Mouse (Mus musculus) heart, embryonic 15.5 days (tissue): ENCODE results near the gene Smim14. TPM values are rescaled to one million over a fixed set of nuclear protein-coding genes. Genes with fewer than 3 reads are reported as not detected.
A peak's percentile ranks its signal among the peaks of the same experiment; 100 is the strongest.
"Not testable (repeated sequence)": the region's sequence is repeated elsewhere in the genome, so short reads cannot be mapped to it uniquely, and the experiment has no call there.

Experiments
- ATAC-seq: fragments of 200-750 bp; cut with Nextera tagmentation; replicated peaks from 2 replicates; pipeline ENCODE4 v1.8.0; 2017; ENCODE audit warnings: low read depth, moderate TSS enrichment; ENCODE audit not compliant: insufficient number of reproducible peaks, insufficient read depth, low FRiP score
- H3K27ac ChIP-seq: fragments of 300-500 bp; sonication (generic); 2 replicates; pipeline ENCODE4 v1.5.1; 2015; ENCODE audit warnings: mild to moderate bottlenecking, inconsistent platforms
- H3K27me3 ChIP-seq: fragments of 300-500 bp; sonication (generic); 2 replicates; pipeline ENCODE4 v1.6.1; 2015; ENCODE audit warnings: inconsistent platforms
- H3K36me3 ChIP-seq: fragments of 300-500 bp; sonication (generic); 2 replicates; pipeline ENCODE4 v1.6.1; 2015; ENCODE audit warnings: mild to moderate bottlenecking, inconsistent platforms
- H3K4me1 ChIP-seq: fragments of 300-500 bp; sonication (generic); replicated peaks from 2 replicates; pipeline ENCODE4 v1.6.1; 2015; ENCODE audit warnings: inconsistent platforms
- H3K4me2 ChIP-seq: fragments of 300-500 bp; sonication (generic); 2 replicates; pipeline ENCODE4 v1.6.1; 2015; ENCODE audit warnings: inconsistent platforms, mild to moderate bottlenecking, moderate library complexity
- H3K4me3 ChIP-seq: fragments of 300-500 bp; sonication (generic); 2 replicates; pipeline ENCODE4 v1.5.1; 2015; ENCODE audit warnings: mild to moderate bottlenecking, inconsistent platforms
- H3K9ac ChIP-seq: fragments of 300-500 bp; sonication (generic); 2 replicates; pipeline ENCODE4 v1.6.1; 2015; ENCODE audit warnings: mild to moderate bottlenecking, inconsistent platforms
- H3K9me3 ChIP-seq: fragments of 300-500 bp; sonication (generic); replicated peaks from 2 replicates; pipeline ENCODE4 v1.6.1; 2016; ENCODE audit warnings: inconsistent platforms
- WGBS: fragments of 180-500 bp; shearing (Covaris S2); methylation state at CpG from one replicate; pipeline ENCODE4 v1.1.7; 2015; ENCODE audit warnings: mixed read lengths; 5-methylcytosine and 5-hydroxymethylcytosine counted together
- polyA plus RNA-seq: library from polyadenylated mRNA; unstranded; fragments of >200 nt; fragmentation: Nextera tagmentation; extraction: Ambion mirVana; gene quantifications from 2 replicates; pipeline ENCODE4 v1.2.1, GENCODE M21; 2015

Smim14 gene
- polyA plus RNA-seq, 1 experiment from 2014 or later = 113 TPM

GRCm38 (mm10) chr5:65541889-65542288 is 4.9 kb upstream of the Smim14 start:
- Histone ChIP-seq H3K27ac (no peak overlapping the region), H3K9ac (no peak overlapping the region), H3K4me3 (no peak overlapping the region), H3K36me3 (no peaks in the 10 kb centered on the region), H3K4me1 (peaks cover 12% of the 10 kb centered on the region), H3K9me3 (no peaks in the 10 kb centered on the region), H3K4me2 (no peak overlapping the region), H3K27me3 (no peaks in the 10 kb centered on the region)
- ATAC-seq = no peak
- 90% methylated on average over 3 of the region's 3 CpGs for WGBS

GRCm38 (mm10) chr5:65539786-65540185 is 2.8 kb upstream of the Smim14 start:
- ATAC-seq = no peak
- 92% methylated on average over 3 of the region's 3 CpGs for WGBS
- no peak overlapping the region for H3K4me2 ChIP-seq
- H3K4me1 ChIP-seq = peaks cover 15% of the 10 kb centered on the region
- H3K9me3 ChIP-seq = no peaks in the 10 kb centered on the region
- no peaks in the 10 kb centered on the region for H3K36me3 ChIP-seq
- H3K27ac ChIP-seq = no peak overlapping the region
- H3K9ac ChIP-seq = no peak overlapping the region
- H3K4me3 ChIP-seq = no peak overlapping the region
- no peaks in the 10 kb centered on the region for H3K27me3 ChIP-seq

- Histone ChIP-seq H3K27ac (no peak overlapping the region), H3K9ac (0 out of 2 replicates have a peak overlapping the region, but pooled peaks have one; percentile 25)
Observed at GRCm38 (mm10) chr5:65538829-65539228, 1.8 kb upstream of the Smim14 start.

GRCm38 (mm10) chr5:65538121-65538520 is 1.1 kb upstream of the Smim14 start:
- H3K27me3 ChIP-seq = no peaks in the 10 kb centered on the region
- peak overlapping the region; percentile 93 for H3K4me3 ChIP-seq
- H3K4me2 ChIP-seq = peak overlapping the region; percentile 66
- H3K36me3 ChIP-seq = no peaks in the 10 kb centered on the region
- under 1% methylated on average over 4 of the region's 4 CpGs for WGBS
- H3K9ac ChIP-seq = peak overlapping the region; percentile 96
- no peaks in the 10 kb centered on the region for H3K9me3 ChIP-seq
- ATAC-seq = no peak
- H3K27ac ChIP-seq = peak overlapping the region; percentile 99
- H3K4me1 ChIP-seq = peaks cover 15% of the 10 kb centered on the region

More at GRCm38 (mm10) chr5:65538829-65539228, 1.8 kb upstream of the Smim14 start:
- 46% methylated on average over 4 of the region's 4 CpGs for WGBS
- Histone ChIP-seq H3K27me3 (no peaks in the 10 kb centered on the region), H3K36me3 (no peaks in the 10 kb centered on the region), H3K4me3 (peak overlapping the region; percentile 24), H3K4me2 (peak overlapping the region; percentile 54), H3K9me3 (no peaks in the 10 kb centered on the region), H3K4me1 (peaks cover 15% of the 10 kb centered on the region)
- ATAC-seq = no peak

- WGBS = under 1% methylated on average over 55 of the region's 59 CpGs
- ATAC-seq = peak; percentile 57
- H3K4me2 ChIP-seq = peak overlapping the region; percentile 66
- H3K36me3 ChIP-seq = no peaks in the 10 kb centered on the region
- peak overlapping the region; percentile 99 for H3K27ac ChIP-seq
- no peaks in the 10 kb centered on the region for H3K9me3 ChIP-seq
- H3K4me1 ChIP-seq = peaks cover 15% of the 10 kb centered on the region
- no peaks in the 10 kb centered on the region for H3K27me3 ChIP-seq
- H3K9ac ChIP-seq = peak overlapping the region; percentile 96
- H3K4me3 ChIP-seq = peak overlapping the region; percentile 93
Observed at GRCm38 (mm10) chr5:65537420-65538071, 562 bp upstream of the Smim14 start.

- WGBS = 70% methylated on average over 10 of the region's 10 CpGs
- Histone ChIP-seq H3K9ac (peak overlapping the region; percentile 96), H3K4me3 (peak overlapping the region; percentile 93)
Observed at GRCm38 (mm10) chr5:65536068-65536465, 917 bp downstream of the Smim14 start.

GRCm38 (mm10) chr5:65535457-65536067 is 1.4 kb downstream of the Smim14 start:
- Histone ChIP-seq H3K9ac (no peak overlapping the region), H3K36me3 (no peaks in the 10 kb centered on the region), H3K4me3 (no peak overlapping the region), H3K4me1 (peaks cover 11% of the 10 kb centered on the region), H3K27me3 (no peaks in the 10 kb centered on the region), H3K9me3 (no peaks in the 10 kb centered on the region), H3K4me2 (no peak overlapping the region; the same call in 1 of the 2 replicates), H3K27ac (no peak overlapping the region)
- WGBS = 67% methylated on average over 5 of the region's 5 CpGs
- no peak for ATAC-seq

More at GRCm38 (mm10) chr5:65536068-65536465, 917 bp downstream of the Smim14 start:
- peak overlapping the region; percentile 66 for H3K4me2 ChIP-seq
- not testable (repeated sequence) for H3K27me3 ChIP-seq, ATAC-seq, H3K36me3 ChIP-seq, H3K9me3 ChIP-seq
- peak overlapping the region; percentile 99 for H3K27ac ChIP-seq
- peaks cover 11% of the 10 kb centered on the region for H3K4me1 ChIP-seq

GRCm38 (mm10) chr5:65534496-65534895 is 2.5 kb downstream of the Smim14 start:
- Histone ChIP-seq H3K4me2 (no peak overlapping the region), H3K9ac (no peak overlapping the region), H3K4me1 (peaks cover 9% of the 10 kb centered on the region), H3K27ac (no peak overlapping the region), H3K9me3 (no peaks in the 10 kb centered on the region), H3K27me3 (no peaks in the 10 kb centered on the region), H3K4me3 (no peak overlapping the region), H3K36me3 (no peaks in the 10 kb centered on the region)
- WGBS = 73% methylated on average over 4 of the region's 4 CpGs
- no peak for ATAC-seq

- ATAC-seq = no peak
Observed at GRCm38 (mm10) chr5:65531283-65531682, 5.7 kb downstream of the Smim14 start.

GRCm38 (mm10) chr5:65525674-65526443 is 11.1 kb downstream of the Smim14 start:
- Histone ChIP-seq H3K27ac (no peak overlapping the region), H3K4me1 (no peaks in the 10 kb centered on the region), H3K27me3 (no peaks in the 10 kb centered on the region), H3K9ac (no peak overlapping the region), H3K9me3 (no peaks in the 10 kb centered on the region), H3K36me3 (no peaks in the 10 kb centered on the region), H3K4me2 (no peak overlapping the region), H3K4me3 (no peak overlapping the region)
- WGBS = 21% methylated on average over 8 of the region's 8 CpGs
- ATAC-seq = no peak

More at GRCm38 (mm10) chr5:65531283-65531682, 5.7 kb downstream of the Smim14 start:
- peaks cover 1% of the 10 kb centered on the region; the same call in 1 of the 2 replicates for H3K4me1 ChIP-seq
- no peak overlapping the region for H3K4me3 ChIP-seq
- H3K9me3 ChIP-seq = no peaks in the 10 kb centered on the region
- H3K27ac ChIP-seq = no peak overlapping the region
- no peaks in the 10 kb centered on the region for H3K36me3 ChIP-seq
- no peak overlapping the region for H3K9ac ChIP-seq
- H3K27me3 ChIP-seq = no peaks in the 10 kb centered on the region
- WGBS = 68% methylated on average over 3 of the region's 3 CpGs
- H3K4me2 ChIP-seq = no peak overlapping the region

GRCm38 (mm10) chr5:65524831-65525230 is 12.2 kb downstream of the Smim14 start:
- Histone ChIP-seq H3K9ac (no peak overlapping the region), H3K27ac (no peak overlapping the region), H3K4me1 (no peaks in the 10 kb centered on the region), H3K4me3 (no peak overlapping the region), H3K36me3 (no peaks in the 10 kb centered on the region), H3K27me3 (no peaks in the 10 kb centered on the region), H3K9me3 (no peaks in the 10 kb centered on the region), H3K4me2 (no peak overlapping the region)
- 72% methylated on average over 4 of the region's 4 CpGs for WGBS
- ATAC-seq = no peak
